Mouse (Mus musculus) lung, adult 2 months (tissue): Measurements from ENCODE around the gene Gm4303.

Experiments used
- CTCF ChIP-seq: fragments of 200-500 bp; IDR thresholded peaks from 2 replicates; pipeline ENCODE4 v1.5.1; 2011; ENCODE audit warnings: mild to moderate bottlenecking, low read length, control low read depth; ENCODE audit not compliant: insufficient read depth
- POLR2A ChIP-seq: fragments of 200-500 bp; IDR thresholded peaks from 2 replicates; pipeline ENCODE4 v1.6.1; 2011; ENCODE audit warnings: low read depth, mild to moderate bottlenecking, control low read depth, low read length, borderline replicate concordance; ENCODE audit errors: extremely low read depth

- no peak for TF ChIP-seq POLR2A
- no peak for TF ChIP-seq CTCF
Measured at GRCm38 (mm10) chr10:100296105-100296504, 49.7 kb upstream of the Gm4303 start.
